Mouse (Mus musculus) MEL (cell line): ENCODE measurements around the gene Kcnj9. TPM values are rescaled to one million over a fixed set of nuclear protein-coding genes. Genes with fewer than 3 reads are reported as not detected.
A peak's percentile ranks its signal among the peaks of the same experiment; 100 is the strongest.

ENCODE experiments used
- DNase-seq: peaks from one replicate; pipeline ENCODE4 v3.0.0; 2011; ENCODE audit warnings: low read depth, low spot score
- H3K27ac ChIP-seq: 2 replicates; pipeline ENCODE4 v1.5.1; 2012; ENCODE audit warnings: low read depth, mild to moderate bottlenecking, control low read depth, low read length, moderate library complexity; ENCODE audit not compliant: control insufficient read depth
- H3K27me3 ChIP-seq, 2 experiments: fragments of 150-350 bp in 1 of 2; sonication (generic) in 1 of 2; 2 replicates each; pipeline ENCODE4 v1.6.1; 2012; ENCODE audit warnings: low read length in 2 of 2, mild to moderate bottlenecking in 2 of 2, improper control_type of control experiment in 1 of 2, moderate library complexity in 1 of 2; ENCODE audit not compliant: insufficient read depth in 2 of 2, control insufficient read depth in 1 of 2
- H3K36me3 ChIP-seq, 2 experiments: 2 replicates each; pipeline ENCODE4 v1.6.1; 2012 to 2014; ENCODE audit warnings: low read length in 2 of 2, improper control_type of control experiment in 1 of 2, inconsistent platforms in 1 of 2, mild to moderate bottlenecking in 1 of 2; ENCODE audit not compliant: insufficient read depth in 2 of 2, control insufficient read depth in 1 of 2
- H3K4me1 ChIP-seq, 2 experiments: fragments of 150-350 bp in 1 of 2; sonication (generic) in 1 of 2; 2 replicates each; pipeline ENCODE4 v1.6.1; 2012; ENCODE audit warnings: low read length in 2 of 2, improper control_type of control experiment in 1 of 2, mild to moderate bottlenecking in 1 of 2; ENCODE audit not compliant: insufficient read depth in 2 of 2, control insufficient read depth in 1 of 2
- H3K4me3 ChIP-seq, 2 experiments: fragments of 150-350 bp in 1 of 2; sonication (generic) in 1 of 2; 2 replicates each; pipeline ENCODE4 v1.5.1; 2012; ENCODE audit warnings: low read depth in 2 of 2, low read length in 2 of 2, mild to moderate bottlenecking in 2 of 2, moderate library complexity in 2 of 2, control low read depth in 1 of 2, improper control_type of control experiment in 1 of 2; ENCODE audit not compliant: control insufficient read depth in 1 of 2, insufficient read depth in 1 of 2
- H3K79me2 ChIP-seq: 2 replicates; pipeline ENCODE4 v1.6.1; 2012; ENCODE audit warnings: mild to moderate bottlenecking, low read length, moderate library complexity; ENCODE audit not compliant: control insufficient read depth, poor library complexity, insufficient read depth
- H3K9ac ChIP-seq: 2 replicates; pipeline ENCODE4 v1.6.1; 2012; ENCODE audit warnings: low read depth, mild to moderate bottlenecking, control low read depth, low read length, moderate library complexity; ENCODE audit not compliant: control insufficient read depth, poor library complexity, severe bottlenecking
- H3K9me3 ChIP-seq: fragments of 150-350 bp; sonication (generic); replicated peaks from 2 replicates; pipeline ENCODE4 v1.6.1; 2012; ENCODE audit warnings: mild to moderate bottlenecking, low read length, improper control_type of control experiment, moderate library complexity; ENCODE audit not compliant: insufficient read depth
- CHD2 ChIP-seq: IDR thresholded peaks from 2 replicates; pipeline ENCODE4 v1.6.1; 2011; ENCODE audit warnings: low read length, improper control_type of control experiment
- CTCF ChIP-seq, 3 experiments: IDR thresholded peaks in 2 of 3; conservative IDR thresholded peaks in 1 of 3; 2 replicates each; pipeline ENCODE4 v1.5.1; 2011 to 2012; ENCODE audit warnings: low read length in 3 of 3, low read depth in 2 of 3, mild to moderate bottlenecking in 2 of 3, improper control_type of control experiment in 1 of 3, inconsistent platforms in 1 of 3, mixed read lengths in 1 of 3, moderate library complexity in 1 of 3; ENCODE audit not compliant: control insufficient read depth in 1 of 3, insufficient read depth in 1 of 3, poor library complexity in 1 of 3, severe bottlenecking in 1 of 3
- EP300 ChIP-seq, 2 experiments: IDR thresholded peaks; 2 replicates each; pipeline ENCODE4 v1.6.1; 2011; ENCODE audit warnings: improper control_type of control experiment in 2 of 2, low read length in 2 of 2, low read depth in 1 of 2, mild to moderate bottlenecking in 1 of 2
- ETS1 ChIP-seq: IDR thresholded peaks from 2 replicates; pipeline ENCODE4 v1.6.1; 2012; ENCODE audit warnings: low read depth, mild to moderate bottlenecking, inconsistent platforms, low read length, improper control_type of control experiment, moderate library complexity
- GABPA ChIP-seq: IDR thresholded peaks from 2 replicates; pipeline ENCODE4 v1.6.1; 2012; ENCODE audit warnings: low read depth, mild to moderate bottlenecking, inconsistent platforms, low read length, improper control_type of control experiment, moderate library complexity
- HCFC1 ChIP-seq: IDR thresholded peaks from 2 replicates; pipeline ENCODE4 v1.6.1; 2012; ENCODE audit warnings: low read depth, mild to moderate bottlenecking, inconsistent platforms, low read length, improper control_type of control experiment, moderate library complexity
- KAT2A ChIP-seq: conservative IDR thresholded peaks from 2 replicates; pipeline ENCODE4 v1.6.1; 2012; ENCODE audit warnings: low read depth, low read length, improper control_type of control experiment, inconsistent platforms
- MEF2A ChIP-seq: IDR thresholded peaks from 2 replicates; pipeline ENCODE4 v1.6.1; 2014; ENCODE audit warnings: low read depth, mild to moderate bottlenecking, inconsistent platforms, low read length, improper control_type of control experiment; ENCODE audit not compliant: poor library complexity, insufficient replicate concordance, severe bottlenecking; ENCODE audit errors: extremely low read depth
- NELFE ChIP-seq: IDR thresholded peaks from 2 replicates; pipeline ENCODE4 v1.6.1; 2011; ENCODE audit warnings: low read depth, low read length, improper control_type of control experiment
- NRF1 ChIP-seq: IDR thresholded peaks from 2 replicates; pipeline ENCODE4 v1.6.1; 2014; ENCODE audit warnings: low read depth, mild to moderate bottlenecking, inconsistent platforms, low read length, improper control_type of control experiment, moderate library complexity; ENCODE audit not compliant: poor library complexity, insufficient read depth, severe bottlenecking
- POLR2AphosphoS2 ChIP-seq: IDR thresholded peaks from 2 replicates; pipeline ENCODE4 v1.6.1; 2011; ENCODE audit warnings: low read length, improper control_type of control experiment
- POLR2AphosphoS5 ChIP-seq: IDR thresholded peaks from 2 replicates; pipeline ENCODE4 v1.6.1; 2012; ENCODE audit warnings: low read depth, borderline replicate concordance, mild to moderate bottlenecking, inconsistent platforms, low read length, moderate library complexity, mixed read lengths
- RAD21 ChIP-seq: IDR thresholded peaks from 2 replicates; pipeline ENCODE4 v1.6.1; 2011; ENCODE audit warnings: mild to moderate bottlenecking, low read depth, low read length, improper control_type of control experiment
- RCOR1 ChIP-seq: IDR thresholded peaks from 2 replicates; pipeline ENCODE4 v1.6.1; 2012; ENCODE audit warnings: low read depth, mild to moderate bottlenecking, inconsistent platforms, low read length, improper control_type of control experiment
- SIN3A ChIP-seq: IDR thresholded peaks from 2 replicates; pipeline ENCODE4 v1.6.1; 2012; ENCODE audit warnings: low read length, improper control_type of control experiment, inconsistent platforms
- SMC3 ChIP-seq: IDR thresholded peaks from 2 replicates; pipeline ENCODE4 v1.6.1; 2011; ENCODE audit warnings: low read depth, low read length, improper control_type of control experiment
- TAL1 ChIP-seq: IDR thresholded peaks from 2 replicates; pipeline ENCODE4 v1.6.1; 2012; ENCODE audit warnings: mild to moderate bottlenecking, inconsistent platforms, low read length, moderate library complexity, mixed read lengths
- TBP ChIP-seq: IDR thresholded peaks from 2 replicates; pipeline ENCODE4 v1.8.0; 2011; ENCODE audit warnings: low read depth, low read length, improper control_type of control experiment
- TCF12 ChIP-seq: IDR thresholded peaks from 2 replicates; pipeline ENCODE4 v1.6.1; 2014; ENCODE audit warnings: low read depth, mild to moderate bottlenecking, inconsistent platforms, low read length, improper control_type of control experiment, moderate library complexity
- USF1 ChIP-seq: IDR thresholded peaks from 2 replicates; pipeline ENCODE4 v1.6.1; 2014; ENCODE audit warnings: low read depth, mild to moderate bottlenecking, inconsistent platforms, low read length, improper control_type of control experiment, moderate library complexity
- ZKSCAN1 ChIP-seq: IDR thresholded peaks from 2 replicates; pipeline ENCODE4 v1.6.1; 2012; ENCODE audit warnings: low read depth, mild to moderate bottlenecking, inconsistent platforms, low read length, improper control_type of control experiment, moderate library complexity
- ZMIZ1 ChIP-seq: IDR thresholded peaks from 2 replicates; pipeline ENCODE4 v1.6.1; 2012; ENCODE audit warnings: low read depth, mild to moderate bottlenecking, inconsistent platforms, low read length, improper control_type of control experiment, moderate library complexity
- polyA plus RNA-seq, 2 experiments: library from polyadenylated mRNA; stranded (reverse) in 1 of 2; unstranded in 1 of 2; fragments of >175 nt in 1 of 2; fragments of >200 nt in 1 of 2; gene quantifications; 2 replicates each; pipeline versions ENCODE4 v1.2.1 to v1.2.4; 2012; ENCODE audit warnings: low replicate concordance in 2 of 2, low read depth in 1 of 2; ENCODE audit not compliant: insufficient read length in 2 of 2, insufficient read depth in 1 of 2, missing spikeins in 1 of 2
- total RNA-seq: library from RNA; depleted of rRNA; stranded (reverse); fragments of 300-350 nt; gene quantifications from 2 replicates; pipeline ENCODE4 v1.2.3, GENCODE M21; 2012

Kcnj9 gene
- total and polyA plus RNA-seq, 3 experiments = 0.08 TPM; not detected in 2

GRCm38 (mm10) chr1:172332925-172333324 is 3.8 kb upstream of the Kcnj9 start:
- TF ChIP-seq HCFC1 = no peak
- no peak for TF ChIP-seq ETS1
- peaks cover 3 to 15% of the 10 kb centered on the region in 2 experiments for H3K27me3 ChIP-seq
- H3K4me3 ChIP-seq = no peak overlapping the region
- H3K36me3 ChIP-seq = no peaks in the 10 kb centered on the region
- no peaks in the 10 kb centered on the region for H3K79me2 ChIP-seq
- DNase-seq = no peak
- H3K9ac ChIP-seq = no peak overlapping the region
- no peaks in the 10 kb centered on the region for H3K9me3 ChIP-seq
- H3K4me1 ChIP-seq = peaks cover 0 to 3% of the 10 kb centered on the region in 2 experiments; a peak in 1 of 4 replicates
- no peak overlapping the region for H3K27ac ChIP-seq

DNA sequence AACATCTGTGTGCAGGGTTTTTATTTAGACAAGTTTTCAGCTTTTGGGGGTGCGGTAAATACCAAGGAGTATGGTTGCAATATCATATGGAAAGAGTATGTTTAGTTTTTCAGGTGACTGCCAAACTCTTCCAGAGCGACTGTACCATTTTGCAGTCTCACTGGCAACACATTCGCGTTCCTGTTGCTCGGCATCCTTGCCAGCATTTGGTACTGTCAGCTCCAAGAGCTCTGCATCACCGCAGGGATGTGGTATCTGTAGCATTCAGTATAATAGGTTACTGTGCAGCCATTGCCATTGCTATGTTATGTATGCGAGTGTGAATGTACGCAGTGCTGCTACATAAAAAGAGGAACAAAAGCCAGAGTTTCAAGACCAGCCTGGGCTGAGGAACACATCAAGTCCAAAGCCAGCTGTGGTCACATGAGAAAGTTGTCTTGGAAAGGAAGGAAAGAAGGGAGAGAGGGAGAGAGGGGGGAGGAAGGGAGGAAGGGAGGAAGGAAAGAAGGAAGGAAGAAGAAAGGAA is 2.4 kb upstream of the Kcnj9 start:
- no peaks in the 10 kb centered on the region for H3K79me2 ChIP-seq
- no peaks in the 10 kb centered on the region for H3K36me3 ChIP-seq
- no peak for TF ChIP-seq POLR2AphosphoS2
- TF ChIP-seq SMC3 = no peak
- TF ChIP-seq ZKSCAN1 = no peak
- no peak for TF ChIP-seq GABPA
- no peak for TF ChIP-seq TCF12
- TF ChIP-seq, all 39 proteins: peak for 0
- Histone ChIP-seq H3K9ac (no peak overlapping the region), H3K4me1 (peaks cover 0 to 3% of the 10 kb centered on the region in 2 experiments; a peak in 1 of 4 replicates), H3K27ac (no peak overlapping the region), H3K4me3 (no peak overlapping the region), H3K27me3 (peaks cover 2 to 12% of the 10 kb centered on the region in 2 experiments), H3K9me3 (no peaks in the 10 kb centered on the region)
- DNase-seq = peak; percentile 38

- no peak for DNase-seq
- TF ChIP-seq ZMIZ1 (no peak), MEF2A (no peak), USF1 (no peak), EP300 (IDR thresholded peaks at IDR 0.05; ENCODE audit: low read depth in 1 of 2, low read length in 2 of 2) (no peak), CHD2 (no peak), RCOR1 (no peak), CTCF (IDR thresholded peaks at IDR 0.05 in 2 of 3, conservative IDR thresholded peaks at IDR 0.05 in 1 of 3; ENCODE audit: control insufficient read depth in 1 of 3, insufficient read depth in 1 of 3, low read depth in 2 of 3, low read length in 3 of 3, poor library complexity in 1 of 3, severe bottlenecking in 1 of 3) (no peak), SIN3A (no peak), POLR2AphosphoS5 (no peak), NRF1 (no peak), TBP (no peak), TAL1 (no peak), RAD21 (no peak), KAT2A (no peak), ZKSCAN1 (no peak), NELFE (no peak)
These were observed 498 bp upstream of the Kcnj9 start for GRCm38 (mm10) chr1:172329616-172330015.

More at GRCm38 (mm10) chr1:172329616-172330015, 498 bp upstream of the Kcnj9 start:
- Histone ChIP-seq H3K9me3 (no peaks in the 10 kb centered on the region), H3K27me3 (peaks cover 0 to 12% of the 10 kb centered on the region in 2 experiments), H3K9ac (no peak overlapping the region), H3K27ac (no peak overlapping the region), H3K4me3 (no peak overlapping the region), H3K36me3 (no peaks in the 10 kb centered on the region), H3K4me1 (no peaks in the 10 kb centered on the region), H3K79me2 (no peaks in the 10 kb centered on the region)
